Mouse (Mus musculus) C2C12 (cell line): ENCODE measurements at regions not wholly inside any gene's neighbourhood (a gene's known extent, or its start where the extent isn't known, plus 50 kb on each side); places are given as distances from the start of the nearest gene placed in this dataset.

Experiments
- H3K27me3 ChIP-seq: one replicate; pipeline ENCODE4 v1.6.1; 2011; ENCODE audit not compliant: control insufficient read depth, insufficient read depth, insufficient read length
- H3K36me3 ChIP-seq: one replicate; pipeline ENCODE4 v1.6.1; 2011; ENCODE audit not compliant: control insufficient read depth, insufficient read depth
- H3K4me3 ChIP-seq: one replicate; pipeline ENCODE4 v1.5.1; 2011; ENCODE audit warnings: mild to moderate bottlenecking, control low read depth; ENCODE audit not compliant: poor library complexity, insufficient read depth, severe bottlenecking
- H3K79me2 ChIP-seq: one replicate; pipeline ENCODE4 v1.6.1; 2011; ENCODE audit not compliant: control insufficient read depth, insufficient read depth
- H3K79me3 ChIP-seq: one replicate; pipeline ENCODE4 v1.6.1; 2011; ENCODE audit warnings: low read depth, control low read depth
- H3ac ChIP-seq: one replicate; pipeline ENCODE3; 2011; ENCODE audit warnings: low read depth; ENCODE audit not compliant: control insufficient read depth, insufficient read length
- CEBPB ChIP-seq: IDR thresholded peaks from one replicate; pipeline ENCODE4 v1.6.1; 2011; ENCODE audit warnings: low read depth, mild to moderate bottlenecking, control low read depth, moderate library complexity
- CTCF ChIP-seq: IDR thresholded peaks from one replicate; pipeline ENCODE4 v1.5.1; 2011; ENCODE audit not compliant: control insufficient read depth, insufficient read depth, insufficient read length
- FOSL1 ChIP-seq: IDR thresholded peaks from one replicate; pipeline ENCODE4 v1.8.0; 2011; ENCODE audit warnings: mild to moderate bottlenecking, low read length; ENCODE audit not compliant: poor library complexity, insufficient read depth, severe bottlenecking
- MAX ChIP-seq: IDR thresholded peaks from one replicate; pipeline ENCODE4 v1.6.1; 2011; ENCODE audit warnings: mild to moderate bottlenecking, control low read depth
- MYOD1 ChIP-seq: IDR thresholded peaks from one replicate; pipeline ENCODE4 v1.6.1; 2011; ENCODE audit warnings: low read depth; ENCODE audit not compliant: control insufficient read depth, insufficient read length
- MYOG ChIP-seq: IDR thresholded peaks from one replicate; pipeline ENCODE4 v1.6.1; 2011; ENCODE audit not compliant: control insufficient read depth, insufficient read length; ENCODE audit errors: extremely low read depth
- USF1 ChIP-seq: IDR thresholded peaks from one replicate; pipeline ENCODE4 v1.6.1; 2011; ENCODE audit warnings: low read depth, mild to moderate bottlenecking, control low read depth, moderate library complexity

DNA sequence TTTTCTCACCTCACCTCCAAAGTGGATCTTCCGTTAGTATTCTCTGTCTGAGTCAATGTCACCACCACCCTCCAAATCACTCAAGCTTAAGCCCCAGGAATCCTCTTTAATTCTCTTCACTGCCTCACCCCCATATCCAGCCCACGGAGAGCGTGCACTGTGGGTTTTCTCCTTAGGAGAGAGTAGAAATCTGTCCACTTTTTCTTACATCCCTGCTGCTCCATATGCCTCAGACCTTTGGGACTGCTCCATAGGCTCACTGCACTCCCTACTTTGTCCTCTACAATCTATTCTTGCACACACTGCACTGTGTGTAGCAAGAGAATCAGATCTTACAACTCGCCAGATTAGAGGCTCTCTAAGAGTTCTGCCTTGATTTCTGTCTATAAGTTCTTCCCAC is 1971.2 kb upstream of the Lrrc6 start:
- Histone ChIP-seq H3K4me3 (no peak overlapping the region), H3K36me3 (no peaks in the 10 kb centered on the region), H3K79me2 (no peaks in the 10 kb centered on the region), H3K27me3 (no peaks in the 10 kb centered on the region), H3ac (no peak overlapping the region), H3K79me3 (no peaks in the 10 kb centered on the region)
- no peak for TF ChIP-seq FOSL1
- no peak for TF ChIP-seq MYOG
- no peak for TF ChIP-seq USF1
- TF ChIP-seq CTCF: no peak
- TF ChIP-seq MAX: no peak
- no peak for TF ChIP-seq MYOD1
- no peak for TF ChIP-seq CEBPB

DNA sequence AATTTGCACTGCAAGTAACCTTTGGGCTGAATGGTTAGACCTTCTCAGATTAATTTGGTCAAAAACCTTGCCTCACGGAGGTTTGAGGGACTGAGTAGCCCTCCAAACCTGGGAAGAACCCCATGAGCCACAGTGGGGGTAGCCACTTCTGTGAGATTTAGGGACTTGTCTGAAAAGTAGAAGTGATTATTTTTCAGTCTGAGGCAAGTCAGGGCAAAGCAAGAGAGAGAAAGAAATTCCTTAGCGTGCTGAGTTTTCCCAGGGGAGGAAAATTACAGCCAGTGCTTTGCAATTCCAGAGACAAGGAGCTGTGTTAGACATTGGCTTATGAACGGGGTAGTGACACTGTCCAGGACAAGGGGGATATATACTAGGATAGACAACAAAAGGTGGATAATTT is 1962.1 kb upstream of the Lrrc6 start:
- no peaks in the 10 kb centered on the region for H3K27me3 ChIP-seq
- no peak overlapping the region for H3K4me3 ChIP-seq
- no peaks in the 10 kb centered on the region for H3K36me3 ChIP-seq
- TF ChIP-seq MYOD1 (no peak), USF1 (no peak), CEBPB (no peak), FOSL1 (no peak), MAX (no peak)
- no peaks in the 10 kb centered on the region for H3K79me2 ChIP-seq
- H3ac ChIP-seq: no peak overlapping the region
- no peaks in the 10 kb centered on the region for H3K79me3 ChIP-seq

- no peak overlapping the region for H3ac ChIP-seq
- TF ChIP-seq CTCF: no peak
- no peak for TF ChIP-seq FOSL1
- no peak for TF ChIP-seq MYOG
- TF ChIP-seq MYOD1: no peak
- no peak for TF ChIP-seq MAX
- no peak for TF ChIP-seq USF1
- TF ChIP-seq CEBPB: no peak
- no peaks in the 10 kb centered on the region for H3K79me2 ChIP-seq
- no peaks in the 10 kb centered on the region for H3K27me3 ChIP-seq
- no peaks in the 10 kb centered on the region for H3K36me3 ChIP-seq
- H3K4me3 ChIP-seq: no peak overlapping the region
- no peaks in the 10 kb centered on the region for H3K79me3 ChIP-seq
Observed at GRCm38 (mm10) chr15:68457239-68457638, 1956.5 kb upstream of the Lrrc6 start.

DNA sequence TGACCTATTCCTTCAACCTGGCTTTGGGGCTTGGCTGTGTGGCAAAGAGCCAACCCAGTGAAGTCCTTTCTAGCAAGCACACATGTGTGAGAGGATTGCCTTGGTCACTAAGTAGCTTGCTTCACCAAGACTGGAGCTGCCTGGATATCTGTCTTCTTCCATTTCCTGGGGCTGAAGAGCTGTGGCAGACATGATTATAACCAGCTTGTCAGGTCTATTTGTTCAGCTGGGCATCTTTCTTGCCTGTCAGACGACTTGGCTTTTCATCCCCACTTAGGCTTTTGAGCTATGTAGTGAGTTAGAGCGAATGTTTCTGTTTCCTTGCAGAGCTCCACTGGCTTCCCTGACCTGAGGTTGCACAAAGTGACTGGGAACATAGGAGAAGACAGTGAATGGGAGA is 1951.3 kb upstream of the Lrrc6 start:
- TF ChIP-seq CTCF: no peak
- no peak for TF ChIP-seq FOSL1
- no peak for TF ChIP-seq MAX
- no peak for TF ChIP-seq CEBPB
- TF ChIP-seq MYOG: no peak
- no peak for TF ChIP-seq USF1
- TF ChIP-seq MYOD1: no peak
- H3K79me2 ChIP-seq: no peaks in the 10 kb centered on the region

GRCm38 (mm10) chr15:68445341-68445740 is 1944.6 kb upstream of the Lrrc6 start:
- peaks cover 7% of the 10 kb centered on the region for H3K27me3 ChIP-seq
- no peak overlapping the region for H3ac ChIP-seq
- TF ChIP-seq MYOD1: no peak
- no peak for TF ChIP-seq MAX
- no peak for TF ChIP-seq MYOG
- no peak for TF ChIP-seq USF1
- no peak for TF ChIP-seq CEBPB
- no peak for TF ChIP-seq CTCF
- no peak for TF ChIP-seq FOSL1
- H3K36me3 ChIP-seq: no peaks in the 10 kb centered on the region
- no peak overlapping the region for H3K4me3 ChIP-seq
- H3K79me3 ChIP-seq: no peaks in the 10 kb centered on the region
- no peaks in the 10 kb centered on the region for H3K79me2 ChIP-seq

More for the DNA sequence above, 1951.3 kb upstream of the Lrrc6 start:
- Histone ChIP-seq H3K79me3 (no peaks in the 10 kb centered on the region), H3K36me3 (no peaks in the 10 kb centered on the region), H3ac (no peak overlapping the region), H3K4me3 (no peak overlapping the region), H3K27me3 (no peaks in the 10 kb centered on the region)

GRCm38 (mm10) chr15:68440636-68441035 is 1939.9 kb upstream of the Lrrc6 start:
- TF ChIP-seq MYOG (no peak), MAX (no peak), MYOD1 (no peak), CTCF (no peak), CEBPB (no peak), FOSL1 (no peak), USF1 (no peak)
- Histone ChIP-seq H3K4me3 (no peak overlapping the region), H3K27me3 (peaks cover 7% of the 10 kb centered on the region), H3ac (no peak overlapping the region), H3K79me3 (no peaks in the 10 kb centered on the region), H3K79me2 (no peaks in the 10 kb centered on the region), H3K36me3 (no peaks in the 10 kb centered on the region)

- H3K36me3 ChIP-seq: no peaks in the 10 kb centered on the region
- TF ChIP-seq MYOG (no peak), CEBPB (no peak), MAX (no peak), CTCF (no peak), USF1 (no peak), MYOD1 (peak; percentile 90)
- H3K79me2 ChIP-seq: no peaks in the 10 kb centered on the region
- H3ac ChIP-seq: no peak overlapping the region
- H3K4me3 ChIP-seq: no peak overlapping the region
- no peaks in the 10 kb centered on the region for H3K79me3 ChIP-seq
- H3K27me3 ChIP-seq: no peaks in the 10 kb centered on the region
Observed at GRCm38 (mm10) chr15:68435961-68436360, 1935.3 kb upstream of the Lrrc6 start.
